Mouse (Mus musculus) left cerebral cortex, postnatal 10 days (tissue): ENCODE results near the gene Gid8. TPM values are rescaled to one million over a fixed set of nuclear protein-coding genes. Genes with fewer than 3 reads are reported as not detected.

Experiments used
- DNase-seq, 2 experiments: peaks; one replicate each; pipeline ENCODE4 v3.0.0; 2021 to 2022; ENCODE audit warnings: low spot score in 2 of 2, mixed read lengths in 1 of 2; ENCODE audit errors: extremely low spot score in 1 of 2
- intact Hi-C: fragments of 180-260 bp; cut with DNase I; formaldehyde crosslinking; loops from one replicate; pipeline ENCODE4 v1.15.1; 2025
- total RNA-seq, 2 experiments: library from RNA; stranded (reverse); gene quantifications; 2 replicates each; pipeline ENCODE4 v1.2.3; 2021

The Gid8 gene
- 10 to 100 TPM; 62.4 to 66.6 TPM for total RNA-seq

- peak; percentile 93 to 96 for DNase-seq
- intact Hi-C loops: no loop called here
Observed at GRCm38 (mm10) chr2:180709923-180710272, at the start of gene Gid8, which contains the start of gene Dido1. Gid8 (plus strand) TSS chr2:180710117. Dido1 (minus strand) TSS chr2:180709999.

- DNase-seq: no peak
- intact Hi-C loops: loop anchor here (5.0 kb wide), 1 partner anchor 68 kb away; no protein-coding TSS in a partner anchor
Observed at GRCm38 (mm10) chr2:180660521-180660920, 49.4 kb upstream of the Gid8 start.

GRCm38 (mm10) chr2:180662008-180662407 lies 47.9 kb upstream of the Gid8 start:
- intact Hi-C loops: loop anchor here (5.0 kb wide), 1 partner anchor 70 kb away; no protein-coding TSS in a partner anchor

GRCm38 (mm10) chr2:180676706-180677105 lies 33.2 kb upstream of the Gid8 start:
- no peak for DNase-seq
- intact Hi-C loops: no loop called here

More at GRCm38 (mm10) chr2:180662008-180662407, 47.9 kb upstream of the Gid8 start:
- DNase-seq: no peak

GRCm38 (mm10) chr2:180678609-180679140 lies 31.2 kb upstream of the Gid8 start:
- intact Hi-C loops: no loop called here
- peak; percentile 60 to 69 for DNase-seq

- DNase-seq: peak in 1 of 2 experiments; percentile 6
- intact Hi-C loops: no loop called here
Observed at GRCm38 (mm10) chr2:180681225-180681624, 28.7 kb upstream of the Gid8 start.

- intact Hi-C loops: no loop called here
- no peak for DNase-seq
Observed at GRCm38 (mm10) chr2:180683524-180683923, 26.4 kb upstream of the Gid8 start.

- no peak for DNase-seq
- intact Hi-C loops: no loop called here
Observed at GRCm38 (mm10) chr2:180684031-180684430, 25.9 kb upstream of the Gid8 start.

GRCm38 (mm10) chr2:180689841-180690240 lies 20.1 kb upstream of the Gid8 start:
- intact Hi-C loops: no loop called here
- no peak for DNase-seq

GRCm38 (mm10) chr2:180692630-180693029 lies 17.3 kb upstream of the Gid8 start:
- intact Hi-C loops: no loop called here
- peak; percentile 40 to 53 for DNase-seq

- intact Hi-C loops: no loop called here
Observed at GRCm38 (mm10) chr2:180695176-180695575, 14.7 kb upstream of the Gid8 start.

GRCm38 (mm10) chr2:180700457-180700856 lies 9.5 kb upstream of the Gid8 start:
- intact Hi-C loops: no loop called here
- DNase-seq: no peak

More at GRCm38 (mm10) chr2:180695176-180695575, 14.7 kb upstream of the Gid8 start:
- no peak for DNase-seq

- intact Hi-C loops: no loop called here
- DNase-seq: no peak
Observed at GRCm38 (mm10) chr2:180701053-180701766, 8.7 kb upstream of the Gid8 start.

GRCm38 (mm10) chr2:180701767-180702621 lies 7.9 kb upstream of the Gid8 start:
- DNase-seq: peak; percentile 86 to 95
- intact Hi-C loops: no loop called here

GRCm38 (mm10) chr2:180702701-180703149 lies 7.2 kb upstream of the Gid8 start:
- DNase-seq: no peak
- intact Hi-C loops: no loop called here

- intact Hi-C loops: no loop called here
- DNase-seq: no peak
Observed at GRCm38 (mm10) chr2:180703175-180703574, 6.7 kb upstream of the Gid8 start.

- no peak for DNase-seq
- intact Hi-C loops: no loop called here
Observed at GRCm38 (mm10) chr2:180703645-180704359, 6.1 kb upstream of the Gid8 start.

GRCm38 (mm10) chr2:180704591-180704990 lies 5.3 kb upstream of the Gid8 start:
- DNase-seq: no peak
- intact Hi-C loops: no loop called here

GRCm38 (mm10) chr2:180705066-180705465 lies 4.9 kb upstream of the Gid8 start:
- no peak for DNase-seq
- intact Hi-C loops: no loop called here
